Mouse (Mus musculus) cortical plate, adult 2 months (tissue): ENCODE results near the gene Gm42688. TPM values are rescaled to one million over a fixed set of nuclear protein-coding genes. Genes with fewer than 3 reads are reported as not detected.
A peak's percentile ranks its signal among the peaks of the same experiment; 100 is the strongest.

Experiments used
- H3K27ac ChIP-seq: fragments of 200-500 bp; 2 replicates; pipeline ENCODE4 v1.5.1; 2012; ENCODE audit warnings: low read length, control low read depth, inconsistent platforms; ENCODE audit not compliant: insufficient read depth
- H3K4me1 ChIP-seq: fragments of 200-500 bp; 2 replicates; pipeline ENCODE4 v1.6.1; 2011; ENCODE audit warnings: low read length; ENCODE audit not compliant: control insufficient read depth, insufficient read depth
- H3K4me3 ChIP-seq: fragments of 200-500 bp; 2 replicates; pipeline ENCODE4 v1.5.1; 2011; ENCODE audit warnings: mild to moderate bottlenecking, low read length, control low read depth; ENCODE audit not compliant: insufficient read depth
- CTCF ChIP-seq: fragments of 200-500 bp; IDR thresholded peaks from 2 replicates; pipeline ENCODE4 v1.5.1; 2011; ENCODE audit warnings: mild to moderate bottlenecking, control low read depth, low read length; ENCODE audit not compliant: insufficient read depth; ENCODE audit errors: extremely low read depth
- POLR2A ChIP-seq: fragments of 200-500 bp; IDR thresholded peaks from 2 replicates; pipeline ENCODE4 v1.6.1; 2011; ENCODE audit warnings: mild to moderate bottlenecking, low read length, control low read depth; ENCODE audit not compliant: insufficient read depth; ENCODE audit errors: extremely low read depth
- polyA plus RNA-seq: library from polyadenylated mRNA; depleted of rRNA; stranded (reverse); fragments of >200 nt; gene quantifications from 2 replicates; pipeline ENCODE4 v1.2.3, GENCODE M21; 2012

The Gm42688 gene
- polyA plus RNA-seq, 1 experiment, result 7.8 TPM

DNA sequence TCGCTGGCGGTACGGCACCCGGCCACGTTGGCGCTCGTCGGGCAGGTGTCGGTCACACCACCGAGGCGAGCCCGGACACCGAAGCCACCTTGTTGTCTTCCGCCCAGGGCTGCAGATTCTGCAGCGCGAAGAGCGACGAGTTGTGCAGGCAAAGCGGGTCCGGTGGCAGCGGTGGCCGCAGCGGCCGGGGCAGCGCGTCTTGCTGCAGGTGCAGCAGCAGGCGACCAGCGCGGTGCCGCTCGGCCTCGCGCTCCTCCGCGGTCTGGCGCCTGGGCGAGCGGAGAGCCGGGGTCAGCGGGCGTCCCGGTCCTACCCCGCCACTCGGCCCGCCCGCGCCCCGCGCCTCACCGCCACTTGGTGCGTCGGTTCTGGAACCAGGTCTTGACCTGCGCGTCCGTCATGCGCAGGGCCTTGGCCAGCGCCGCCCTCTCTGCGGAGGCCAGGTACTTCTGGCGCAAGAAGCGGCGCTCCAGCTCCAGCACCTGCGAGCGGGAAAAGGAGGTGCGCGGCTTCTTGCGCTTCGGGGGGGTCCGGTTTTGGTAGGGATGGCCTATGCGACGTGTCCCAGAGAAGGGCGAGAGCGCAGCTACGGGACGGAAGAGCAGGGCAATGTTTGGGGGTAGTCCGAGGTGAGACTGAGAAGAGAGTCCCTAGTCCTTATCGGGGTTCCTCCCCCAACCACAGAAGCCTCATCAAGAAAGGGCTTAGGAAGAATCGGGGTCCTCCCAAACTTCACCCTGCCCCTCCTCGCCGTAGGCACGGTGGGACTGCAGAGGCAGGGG is 32.5 kb upstream of the Gm42688 start:
- H3K4me3 ChIP-seq, result no peak overlapping the region
- TF ChIP-seq POLR2A (no peak), CTCF (no peak)
- no peaks in the 10 kb centered on the region for H3K4me1 ChIP-seq
- H3K27ac ChIP-seq, result no peak overlapping the region

DNA sequence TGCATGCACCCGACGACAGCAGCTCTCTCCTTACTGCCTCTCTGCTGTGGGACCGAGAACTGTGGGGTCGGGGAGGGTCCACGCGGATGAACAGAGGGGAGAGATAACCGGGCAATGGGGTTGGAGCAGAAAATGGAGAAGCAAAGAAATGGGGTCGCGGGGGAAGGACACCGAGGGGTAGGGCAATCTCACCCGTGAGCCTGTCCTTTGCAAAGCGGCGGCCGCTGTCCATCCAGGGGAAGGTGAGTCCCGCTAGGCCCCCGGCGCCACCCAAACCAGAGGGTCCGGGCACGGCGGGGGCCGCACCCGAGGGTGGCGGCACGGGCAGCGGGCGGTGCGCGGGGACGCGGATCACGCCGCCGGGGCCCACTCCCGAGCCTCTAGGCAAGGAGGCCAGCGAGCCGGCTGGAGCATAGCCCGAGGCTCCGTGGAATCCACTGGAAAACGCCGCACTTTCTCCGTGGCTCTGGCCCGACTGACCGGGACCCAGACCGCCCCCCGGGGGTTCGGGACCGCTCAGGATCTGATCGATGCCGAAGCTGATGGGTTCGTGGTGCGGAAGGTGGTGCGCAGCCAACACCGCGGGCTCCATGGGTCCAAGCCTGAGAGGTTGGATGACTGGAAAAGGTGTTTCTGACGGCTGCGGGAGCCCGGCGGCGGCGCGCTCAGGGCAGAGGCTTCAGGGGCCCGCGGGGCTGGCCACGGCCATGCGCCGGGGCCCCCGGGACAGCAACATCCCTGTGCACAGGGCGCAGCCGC is 31.8 kb upstream of the Gm42688 start:
- no peak overlapping the region for H3K4me3 ChIP-seq
- no peak for TF ChIP-seq CTCF
- TF ChIP-seq POLR2A, result no peak

DNA sequence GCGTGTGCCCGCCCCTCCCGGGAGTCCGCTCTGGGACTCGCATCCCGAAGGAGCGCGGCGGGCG is 31.3 kb upstream of the Gm42688 start, which contains the start of gene Tlx2:
Gene Tlx2 (minus strand): TSS at position 47 of the 64 bp plus-strand sequence.
- no peak within 1 kb of the TSS for H3K4me3 ChIP-seq
- TF ChIP-seq CTCF, result no peak
- no peak for TF ChIP-seq POLR2A

More for the DNA sequence above, 31.8 kb upstream of the Gm42688 start:
- Histone ChIP-seq H3K27ac (no peak overlapping the region), H3K4me1 (no peaks in the 10 kb centered on the region)

DNA sequence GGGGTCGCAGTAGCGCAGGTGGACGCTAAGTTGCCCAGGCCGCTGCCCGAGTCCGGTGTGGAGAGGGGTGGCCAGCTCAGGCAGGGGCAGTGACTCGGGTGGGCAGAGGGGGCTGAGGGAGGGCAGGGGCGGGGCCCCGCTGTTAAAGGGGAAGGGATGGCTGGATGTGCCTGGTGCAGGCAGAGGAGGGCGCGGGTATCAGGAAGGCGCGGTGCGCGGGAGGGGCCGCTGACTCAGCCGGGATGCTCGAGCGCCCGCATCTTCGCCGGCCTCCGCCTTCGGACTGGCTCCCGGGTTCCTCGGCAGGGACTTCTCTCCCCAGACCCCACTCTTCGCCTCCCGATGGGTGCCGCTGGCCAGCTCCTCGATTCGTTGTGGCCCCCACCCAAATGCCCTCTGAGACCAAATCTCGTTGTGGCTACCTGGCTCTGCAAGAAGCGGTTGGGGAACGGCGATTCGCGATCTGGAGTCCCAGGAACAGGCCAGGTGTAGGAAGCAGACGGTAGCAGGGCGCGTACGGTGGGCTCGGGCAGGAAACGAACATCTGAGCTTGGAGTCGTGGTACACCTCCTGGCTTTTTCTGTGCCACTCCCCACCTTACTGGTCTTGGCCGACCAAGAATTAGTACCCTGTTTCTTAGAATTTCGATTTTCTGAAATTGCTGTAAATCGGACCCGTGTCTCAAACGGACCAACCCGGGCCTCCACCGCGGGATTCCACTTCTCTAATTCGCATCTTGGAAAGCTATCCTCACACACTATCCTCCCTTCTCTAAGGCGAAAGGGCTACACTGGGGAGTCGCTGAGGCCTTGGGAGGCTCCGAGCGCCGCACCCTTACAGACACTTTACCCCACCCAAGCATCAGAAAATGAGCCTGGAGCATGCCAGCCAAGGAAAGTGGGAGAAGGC is 30.9 kb upstream of the Gm42688 start:
- TF ChIP-seq POLR2A (no peak), CTCF (no peak)

More for the DNA sequence above, 31.3 kb upstream of the Gm42688 start, which contains the start of gene Tlx2:
- H3K4me1 ChIP-seq, result no peaks in the 10 kb centered on the region
- H3K27ac ChIP-seq, result no peak within 1 kb of the TSS

DNA sequence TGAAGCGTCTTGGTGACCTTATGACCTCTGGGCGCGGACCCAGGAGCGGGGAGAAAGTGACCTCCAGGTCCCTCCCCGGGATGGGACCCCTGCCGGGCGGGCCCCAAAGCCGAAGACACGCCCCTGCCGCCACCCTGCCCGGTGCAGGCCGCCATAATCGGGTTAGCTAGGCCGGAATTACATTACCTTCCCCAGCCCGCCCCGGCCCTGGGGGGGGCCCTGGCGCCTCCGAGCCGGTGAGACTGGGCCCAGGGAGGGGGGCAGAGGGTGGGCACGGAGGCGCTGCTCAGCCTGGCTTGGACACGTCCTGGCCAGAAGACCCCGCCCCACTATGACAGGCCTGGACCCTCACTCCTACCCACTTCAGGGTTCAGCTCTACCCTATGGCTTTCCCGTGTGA is 30.2 kb upstream of the Gm42688 start:
- Histone ChIP-seq H3K27ac (no peak overlapping the region), H3K4me1 (no peaks in the 10 kb centered on the region), H3K4me3 (no peak overlapping the region)
- TF ChIP-seq POLR2A (no peak), CTCF (no peak)

More for the DNA sequence above, 30.9 kb upstream of the Gm42688 start:
- no peaks in the 10 kb centered on the region for H3K4me1 ChIP-seq
- H3K4me3 ChIP-seq, result no peak overlapping the region
- H3K27ac ChIP-seq, result no peak overlapping the region

DNA sequence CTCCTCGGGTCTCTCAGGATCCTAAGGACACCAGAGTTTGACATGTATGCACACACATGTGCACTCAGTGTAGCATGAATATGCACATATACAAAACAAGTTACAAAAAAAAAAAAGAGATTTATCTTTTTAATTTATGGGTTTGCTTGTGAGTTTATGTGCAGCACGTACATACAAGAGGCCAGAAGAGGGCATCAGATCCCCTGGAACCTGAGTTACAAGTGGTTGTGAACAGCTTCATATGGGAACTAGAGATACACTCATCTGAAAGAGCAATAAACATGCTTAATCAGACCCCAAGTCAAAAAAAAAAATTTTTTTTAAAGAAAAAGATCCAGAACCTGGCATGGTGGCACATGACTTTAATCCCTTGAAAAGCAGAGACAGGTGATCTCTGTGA is 26.4 kb upstream of the Gm42688 start:
- H3K4me1 ChIP-seq, result 0 out of 2 replicates have a peak, but pooled peaks cover 3% of the 10 kb centered on the region
- no peak for TF ChIP-seq POLR2A
- TF ChIP-seq CTCF, result no peak
- no peak overlapping the region for H3K4me3 ChIP-seq
- H3K27ac ChIP-seq, result no peak overlapping the region

DNA sequence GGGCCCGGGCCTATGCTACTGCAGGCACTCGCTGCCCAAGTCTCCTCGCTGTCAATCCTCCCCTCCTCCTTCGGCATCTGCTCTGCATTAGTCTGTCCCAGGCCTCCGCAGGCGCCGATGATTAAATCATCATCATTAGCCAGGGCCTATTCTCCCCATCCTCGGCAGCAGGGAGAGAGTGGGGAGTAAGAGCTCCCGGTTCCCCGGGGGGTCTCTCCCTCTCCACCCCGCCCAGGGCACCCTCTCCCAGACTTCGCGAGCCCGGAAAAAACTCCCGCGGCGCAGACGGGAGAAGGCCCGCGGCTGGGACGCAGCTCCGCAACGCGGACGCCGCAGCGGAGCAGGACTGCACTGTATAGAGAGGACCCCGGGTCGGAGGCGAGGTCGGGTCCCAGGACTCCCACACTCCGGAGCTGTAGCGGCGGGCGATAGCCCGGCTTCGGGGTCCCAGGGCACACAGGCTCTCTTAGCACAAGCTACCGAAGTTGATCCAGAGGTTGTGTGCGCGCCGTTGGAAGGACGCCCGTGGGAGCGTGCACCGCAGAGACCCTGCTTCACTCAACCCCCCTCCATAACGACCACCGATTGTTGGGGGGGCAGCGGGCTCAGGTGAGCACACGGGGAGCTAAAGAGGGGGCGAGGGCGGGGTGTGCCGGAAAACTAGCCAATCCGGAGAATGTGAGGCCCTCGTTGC is 23.6 kb upstream of the Gm42688 start, which contains the start of gene Pcgf1:
Gene Pcgf1 (plus strand): TSS at position 240 of the 694 bp plus-strand sequence.
- Histone ChIP-seq H3K4me3 (peak within 1 kb of the TSS; percentile 60), H3K4me1 (0 out of 2 replicates have a peak, but pooled peaks cover 3% of the 10 kb centered on the region), H3K27ac (peak within 1 kb of the TSS; percentile 75)
- TF ChIP-seq CTCF (no peak), POLR2A (no peak)

DNA sequence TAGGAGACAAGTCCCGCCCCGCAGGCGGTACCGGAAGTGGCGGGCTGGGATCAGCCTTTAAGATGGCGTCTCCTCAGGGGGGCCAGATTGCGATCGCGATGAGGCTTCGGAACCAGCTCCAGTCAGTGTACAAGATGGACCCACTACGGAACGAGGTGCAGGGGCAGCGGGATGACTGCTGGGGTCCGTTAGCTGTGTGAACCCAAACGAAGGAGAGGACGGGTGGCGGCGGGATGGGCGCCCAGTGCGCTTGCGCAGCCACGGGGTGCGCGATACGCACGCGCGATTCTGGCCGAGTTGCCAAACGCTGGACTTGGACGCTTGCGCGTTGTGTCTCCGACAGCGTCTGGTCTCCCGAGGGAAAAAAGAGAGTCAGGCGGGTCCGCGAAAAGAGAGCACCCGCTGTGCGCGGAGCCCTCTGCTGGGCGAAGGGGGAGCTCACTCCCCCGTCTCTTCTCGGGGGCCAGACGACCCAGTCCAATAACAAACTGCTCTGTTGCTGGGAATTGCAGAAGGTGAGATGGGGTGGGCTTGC is 23.0 kb upstream of the Gm42688 start:
- Histone ChIP-seq H3K27ac (peak overlapping the region; percentile 75), H3K4me3 (peak overlapping the region; percentile 60), H3K4me1 (0 out of 2 replicates have a peak, but pooled peaks cover 3% of the 10 kb centered on the region)
- TF ChIP-seq CTCF (0 out of 2 replicates have a peak, but pooled peaks have one; percentile 22), POLR2A (peak; percentile 54)
